Mouse (Mus musculus) heart, adult 9 months (tissue): ENCODE measurements around the gene Dll1.

Experiments
- DNase-seq, 2 experiments: peaks; one replicate each; pipeline ENCODE4 v3.0.0; 2022; ENCODE audit warnings: low spot score in 2 of 2

The Dll1 gene

DNA sequence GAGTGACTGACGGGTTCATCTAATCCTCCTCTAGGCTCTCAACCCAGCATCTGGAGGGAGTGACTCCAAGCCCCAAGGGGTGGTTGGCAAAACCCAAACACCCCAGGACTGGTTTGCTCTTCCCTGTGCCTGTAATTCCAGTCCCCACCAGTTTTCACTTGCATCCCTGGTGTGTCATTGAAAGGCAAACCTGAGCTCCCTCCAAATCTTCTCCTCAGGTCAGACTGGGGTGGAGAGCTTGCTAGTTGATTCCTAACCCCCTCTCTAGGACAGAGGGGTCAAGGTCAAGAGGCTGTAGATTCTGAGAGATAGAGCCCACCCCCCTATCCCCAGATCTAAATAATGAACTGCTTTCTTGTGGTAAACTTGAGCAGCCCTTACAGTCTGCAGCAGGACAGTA, 38.8 kb downstream of the Dll1 start:
- no peak for DNase-seq

DNA sequence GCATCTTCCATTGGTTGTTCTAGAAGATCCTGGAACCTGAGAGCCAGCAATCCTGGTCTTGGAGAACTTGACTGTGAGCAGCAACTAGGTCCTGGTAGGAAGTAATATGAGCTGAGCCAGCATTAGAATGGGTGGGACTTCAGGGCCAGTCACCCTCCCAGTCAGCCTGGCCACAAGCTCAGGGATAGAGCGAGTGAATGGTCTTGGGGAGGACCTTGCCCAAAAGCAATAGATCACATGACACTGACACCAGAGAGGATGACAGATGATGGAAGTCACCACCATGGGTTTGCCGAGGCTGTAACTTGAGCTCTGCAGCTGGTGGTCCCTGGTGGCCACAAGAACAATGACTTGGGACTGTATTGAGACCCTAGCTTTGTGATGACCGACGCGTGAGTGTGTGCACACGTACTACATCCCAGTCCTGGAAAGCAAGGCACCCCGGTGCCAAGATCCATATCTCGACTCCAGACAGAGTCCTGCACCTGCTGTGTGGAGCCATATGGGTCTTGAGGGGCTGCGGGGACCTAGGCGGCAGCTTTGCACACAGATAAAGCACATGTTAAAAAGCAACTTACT, 46.8 kb downstream of the Dll1 start:
- no peak for DNase-seq

DNA sequence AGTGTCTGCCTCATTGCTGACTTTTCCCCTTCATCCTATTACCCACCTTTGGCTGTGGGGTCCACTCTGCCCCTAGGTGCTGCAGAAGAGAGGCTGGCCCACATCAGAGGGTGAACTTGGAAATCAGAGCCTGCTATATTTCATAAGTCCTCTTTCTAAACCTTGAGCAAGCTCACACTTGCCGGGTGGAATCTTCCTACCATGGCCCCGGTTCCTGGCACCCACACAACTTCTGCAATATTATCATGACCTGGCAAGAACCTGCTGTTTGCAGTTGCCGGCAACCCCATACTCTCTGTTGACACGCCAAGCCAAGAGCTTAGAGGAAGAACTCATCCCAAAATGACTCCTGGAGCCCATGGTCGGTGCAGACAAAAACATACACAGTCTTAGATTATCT, 49.6 kb downstream of the Dll1 start:
- no peak for DNase-seq

DNA sequence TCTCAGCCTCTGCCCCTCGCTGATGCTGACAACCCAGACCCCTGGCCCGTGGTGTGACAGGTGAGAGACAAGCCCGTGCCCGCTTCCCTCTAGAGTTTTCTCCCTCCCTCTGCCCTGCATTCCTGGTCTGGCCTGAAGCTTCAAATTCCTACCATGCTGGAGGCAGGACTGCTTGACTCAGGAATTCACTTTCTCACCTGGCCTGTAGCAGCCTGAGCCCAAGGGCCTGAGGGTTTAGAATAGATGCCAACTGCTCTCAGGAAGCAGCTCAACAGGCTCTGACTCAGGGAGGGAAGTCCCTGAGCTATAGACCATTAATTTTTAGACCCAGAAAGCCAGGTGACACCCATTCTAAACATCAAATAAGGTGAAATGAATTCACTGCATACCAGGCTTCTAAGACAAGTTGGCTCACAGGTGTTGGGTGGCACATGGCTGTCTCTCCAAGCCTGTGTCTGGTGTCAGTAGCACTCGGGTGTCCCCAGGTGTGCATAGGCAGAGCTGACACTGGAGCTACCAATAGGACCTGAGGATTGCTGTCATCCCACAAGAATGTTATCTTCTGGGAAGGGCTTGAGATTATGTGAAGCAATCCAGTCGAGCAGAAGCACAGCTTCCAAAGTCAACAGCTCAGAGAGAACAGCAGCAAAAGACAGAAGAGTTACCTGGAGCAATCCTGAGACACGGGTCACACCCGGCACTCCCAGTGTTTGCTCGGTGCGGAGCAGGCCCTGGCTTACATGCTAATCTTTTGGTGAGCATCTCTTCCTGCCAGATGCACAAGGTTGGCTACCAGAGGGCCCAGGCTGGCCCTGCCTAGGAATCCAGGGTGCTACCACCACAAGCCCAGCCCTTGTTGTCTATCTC, 50.5 kb downstream of the Dll1 start:
- DNase-seq, result no peak

DNA sequence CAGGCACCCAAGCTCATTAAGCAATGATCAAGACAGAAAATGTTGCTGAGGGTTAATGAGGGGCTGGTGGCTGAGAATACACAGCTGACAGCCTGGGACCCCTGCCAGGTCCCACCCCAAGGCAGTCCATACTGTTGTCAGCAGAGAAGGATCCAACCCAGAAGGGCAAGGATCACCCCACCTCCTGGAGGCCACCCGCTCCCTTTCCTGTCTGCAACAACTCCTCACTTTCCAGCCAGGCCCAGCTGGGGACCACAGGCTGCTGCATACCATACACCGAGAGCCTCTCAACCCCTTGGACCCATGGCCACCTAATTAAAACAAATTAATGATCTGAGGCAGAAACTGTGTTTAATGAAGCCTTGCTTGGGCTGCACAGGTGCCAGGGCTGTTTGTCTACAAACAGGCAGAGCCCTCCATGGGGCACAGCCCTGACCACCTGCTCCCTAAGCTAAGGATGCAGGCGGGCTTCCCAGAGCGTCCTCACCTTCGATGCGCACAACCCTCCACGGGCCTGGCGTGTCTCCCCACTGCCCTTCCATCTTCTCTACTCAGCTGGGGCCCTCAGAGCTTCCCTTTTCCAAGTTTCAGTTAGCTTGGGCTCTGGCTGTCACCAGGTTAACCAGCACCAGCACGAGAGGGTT, 53.4 kb downstream of the Dll1 start:
- no peak for DNase-seq
